Mouse (Mus musculus) spleen, adult 10 weeks (tissue): ENCODE measurements around the gene Cstf2. TPM values are rescaled to one million over a fixed set of nuclear protein-coding genes. Genes with fewer than 3 reads are reported as not detected.

Experiments
- polyA plus RNA-seq: library from polyadenylated mRNA; stranded (reverse); fragments of 350-450 nt; fragmentation: Illumina TruSeq; extraction: RNeasy Lipid Tissue Mini Kit (QIAGEN cat#74804); gene quantifications from one replicate; pipeline ENCODE4 v1.2.3, GENCODE M21; 2015; ENCODE audit warnings: low replicate concordance; ENCODE audit not compliant: insufficient read depth

The Cstf2 gene
- 46.0 TPM for polyA plus RNA-seq

GRCm38 (mm10) chrX:134058987-134059712, at the start of gene Cstf2:
TSS of gene Cstf2 (plus strand) at chrX:134059187.

Other genes starting within 250 kb of the Cstf2 start
- not detected for gene Tnmd, start 208.2 kb upstream of the Cstf2 start, polyA plus RNA-seq
- gene Tspan6, start 160.8 kb upstream of the Cstf2 start, polyA plus RNA-seq: 12.4 TPM
- gene Srpx2, start 150.8 kb upstream of the Cstf2 start, polyA plus RNA-seq: 1.6 TPM
- 3.3 TPM for gene Sytl4, start 77.4 kb upstream of the Cstf2 start, polyA plus RNA-seq
- 26.4 TPM for gene Xkrx, start 102.9 kb downstream of the Cstf2 start, polyA plus RNA-seq
- not detected for gene Arl13a, start 128.3 kb downstream of the Cstf2 start, polyA plus RNA-seq
- 0.94 TPM for gene Nox1, start 162.8 kb downstream of the Cstf2 start, polyA plus RNA-seq
- 44.7 TPM for gene Trmt2b, start 217.8 kb downstream of the Cstf2 start, polyA plus RNA-seq
- gene Tmem35a, start 236.0 kb downstream of the Cstf2 start, polyA plus RNA-seq: 24.5 TPM
- gene Cenpi, start 248.9 kb downstream of the Cstf2 start, polyA plus RNA-seq: 5.6 TPM